ENCODE assay signal across 16 mouse cellular contexts in the genomic region with DNA sequence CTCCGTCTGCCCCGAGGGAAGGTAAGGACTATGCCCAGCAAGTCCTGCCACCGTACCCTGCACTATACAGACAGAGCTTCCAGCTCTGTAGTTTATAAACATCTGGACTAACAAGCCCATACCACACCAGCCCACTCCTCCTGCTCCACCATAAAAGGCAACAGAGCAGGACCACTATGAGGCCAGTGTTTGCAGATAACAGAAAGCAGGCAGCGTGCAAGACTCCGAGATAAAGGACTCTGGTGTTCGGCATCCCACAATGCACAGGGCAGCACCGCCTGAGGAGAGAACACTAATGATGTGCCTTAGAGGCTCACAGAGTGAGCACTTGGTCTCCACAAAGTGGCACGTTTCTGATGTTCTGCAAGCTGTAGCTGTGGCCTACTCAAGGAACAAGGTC.
DNase-seq lines count a peak whose midpoint lies in the region; ATAC-seq lines count a peak whose summit lies in the region.
"Had no signal": no experiment of that assay in that cellular context is flagged by ENCODE, and none has a peak within 500 bp of the region (broad histone marks: within the 10 kb centered on the region; RNA-seq: fewer than 3 reads in every experiment).

No protein-coding gene starts in this region.

- 0 out of 2 replicates have a peak overlapping the region, but pooled peaks have one; percentile 49 for H3K27ac ChIP-seq in forebrain, embryonic 10.5 days
- H3K27ac ChIP-seq in forebrain, embryonic 14.5 days (ENCODE audit: low read depth, low read length) = no peak overlapping the region
- H3K27ac ChIP-seq in midbrain, embryonic 11.5 days (ENCODE audit: low read depth, low read length) = no peak overlapping the region
- no peak overlapping the region for H3K27ac ChIP-seq in midbrain, embryonic 14.5 days (replicated peaks; ENCODE audit: low read depth, low read length)
- peak overlapping the region; percentile 86 for H3K27ac ChIP-seq in liver, embryonic 13.5 days
- H3K27ac ChIP-seq in stomach, embryonic 15.5 days = no peak overlapping the region
- H3K27ac ChIP-seq: embryonic facial prominence, embryonic 15.5 days had no signal

- ATAC-seq in forebrain, embryonic 14.5 days = no peak
- no peak for ATAC-seq in midbrain, embryonic 11.5 days (ENCODE audit: low FRiP score)
- no peak for ATAC-seq in midbrain, embryonic 14.5 days (ENCODE audit: low FRiP score, low TSS enrichment)
- peak; percentile 93 for ATAC-seq in liver, embryonic 13.5 days (ENCODE audit: low read depth)
- peak; percentile 70 for ATAC-seq in stomach, embryonic 15.5 days (ENCODE audit: insufficient read depth, low FRiP score, low read depth)
- ATAC-seq: forebrain, postnatal 0 days; midbrain, embryonic 16.5 days had no signal

- no peak overlapping the region for H3K4me2 ChIP-seq in forebrain, embryonic 14.5 days (ENCODE audit: low read length)
- H3K4me2 ChIP-seq in midbrain, embryonic 11.5 days = no peak overlapping the region
- H3K4me2 ChIP-seq in midbrain, embryonic 14.5 days (ENCODE audit: low read length) = no peak overlapping the region
- peak overlapping the region; percentile 46 for H3K4me2 ChIP-seq in liver, embryonic 13.5 days
- no peak overlapping the region for H3K4me2 ChIP-seq in stomach, embryonic 15.5 days
- H3K4me2 ChIP-seq: embryonic facial prominence, embryonic 15.5 days had no signal

- no peak overlapping the region for H3K4me3 ChIP-seq in forebrain, embryonic 10.5 days
- no peak overlapping the region for H3K4me3 ChIP-seq in forebrain, embryonic 14.5 days (ENCODE audit: low read depth, low read length)
- no peak overlapping the region for H3K4me3 ChIP-seq in midbrain, embryonic 11.5 days (ENCODE audit: low read depth, low read length)
- H3K4me3 ChIP-seq in midbrain, embryonic 14.5 days (replicated peaks; ENCODE audit: low read depth, low read length) = no peak overlapping the region
- H3K4me3 ChIP-seq in liver, embryonic 13.5 days (replicated peaks) = no peak overlapping the region
- H3K4me3 ChIP-seq in stomach, embryonic 15.5 days (replicated peaks) = no peak overlapping the region
- H3K4me3 ChIP-seq: embryonic facial prominence, embryonic 15.5 days had no signal

- H3K36me3 ChIP-seq in forebrain, embryonic 10.5 days (replicated peaks) = no peaks in the 10 kb centered on the region
- no peaks in the 10 kb centered on the region for H3K36me3 ChIP-seq in forebrain, embryonic 14.5 days (ENCODE audit: control insufficient read depth, insufficient read depth, low read length)
- no peaks in the 10 kb centered on the region for H3K36me3 ChIP-seq in midbrain, embryonic 11.5 days (ENCODE audit: control insufficient read depth, insufficient read depth, low read length)
- no peaks in the 10 kb centered on the region for H3K36me3 ChIP-seq in midbrain, embryonic 14.5 days (ENCODE audit: control insufficient read depth, insufficient read depth, low read length)
- no peaks in the 10 kb centered on the region for H3K36me3 ChIP-seq in liver, embryonic 13.5 days
- no peaks in the 10 kb centered on the region for H3K36me3 ChIP-seq in stomach, embryonic 15.5 days
- H3K36me3 ChIP-seq: embryonic facial prominence, embryonic 15.5 days had no signal

- H3K27me3 ChIP-seq in forebrain, embryonic 10.5 days (ENCODE audit: poor library complexity, severe bottlenecking) = no peaks in the 10 kb centered on the region
- no peaks in the 10 kb centered on the region for H3K27me3 ChIP-seq in forebrain, embryonic 14.5 days (replicated peaks; ENCODE audit: control insufficient read depth, insufficient read depth, low read length)
- no peaks in the 10 kb centered on the region for H3K27me3 ChIP-seq in midbrain, embryonic 11.5 days (ENCODE audit: control insufficient read depth, insufficient read depth, low read length)
- no peaks in the 10 kb centered on the region for H3K27me3 ChIP-seq in midbrain, embryonic 14.5 days (ENCODE audit: control insufficient read depth, insufficient read depth, low read length)
- H3K27me3 ChIP-seq in liver, embryonic 13.5 days = no peaks in the 10 kb centered on the region
- H3K27me3 ChIP-seq in stomach, embryonic 15.5 days (replicated peaks) = no peaks in the 10 kb centered on the region
- H3K27me3 ChIP-seq: embryonic facial prominence, embryonic 15.5 days had no signal

- no peaks in the 10 kb centered on the region for H3K9me3 ChIP-seq in forebrain, embryonic 10.5 days
- no peaks in the 10 kb centered on the region for H3K9me3 ChIP-seq in forebrain, embryonic 14.5 days (replicated peaks; ENCODE audit: control insufficient read depth, low read length)
- H3K9me3 ChIP-seq in midbrain, embryonic 11.5 days (ENCODE audit: control insufficient read depth, low read length) = no peaks in the 10 kb centered on the region
- H3K9me3 ChIP-seq in midbrain, embryonic 14.5 days (ENCODE audit: control insufficient read depth, low read length) = no peaks in the 10 kb centered on the region
- no peaks in the 10 kb centered on the region for H3K9me3 ChIP-seq in liver, embryonic 13.5 days (replicated peaks)
- no peaks in the 10 kb centered on the region for H3K9me3 ChIP-seq in stomach, embryonic 15.5 days
- H3K9me3 ChIP-seq: embryonic facial prominence, embryonic 15.5 days had no signal

- no peak for DNase-seq in forebrain, embryonic 10.5 days (ENCODE audit: extremely low spot score, low spot score)
- DNase-seq in forebrain, embryonic 14.5 days (ENCODE audit: low spot score) = no peak
- DNase-seq in midbrain, embryonic 11.5 days (ENCODE audit: low spot score, missing footprints) = peak; percentile 72
- DNase-seq in midbrain, embryonic 14.5 days = no peak
- DNase-seq in liver, embryonic 13.5 days = peak; percentile 28
- no peak for DNase-seq in layer of hippocampus, postnatal 10 days (ENCODE audit: low spot score in 2 of 2)
- no peak for DNase-seq in cerebellum, postnatal 4 days (ENCODE audit: low spot score in 2 of 2)
- DNase-seq: cerebellum, adult 11-12 months; forebrain, postnatal 0 days; gastrocnemius, postnatal 10 days; kidney, postnatal 25 days; right cerebral cortex, postnatal 4 days; thymus, postnatal 14 days had no signal

- H3K4me1 ChIP-seq in forebrain, embryonic 10.5 days = peaks cover 12% of the 10 kb centered on the region
- no peaks in the 10 kb centered on the region for H3K4me1 ChIP-seq in forebrain, embryonic 14.5 days (ENCODE audit: control insufficient read depth, insufficient read depth, low read length)
- no peaks in the 10 kb centered on the region for H3K4me1 ChIP-seq in midbrain, embryonic 11.5 days (ENCODE audit: control insufficient read depth, insufficient read depth, low read length)
- H3K4me1 ChIP-seq in midbrain, embryonic 14.5 days (ENCODE audit: control insufficient read depth, insufficient read depth, low read length) = no peaks in the 10 kb centered on the region
- H3K4me1 ChIP-seq in liver, embryonic 13.5 days (replicated peaks) = peaks cover 38% of the 10 kb centered on the region
- no peaks in the 10 kb centered on the region for H3K4me1 ChIP-seq in stomach, embryonic 15.5 days
- H3K4me1 ChIP-seq: embryonic facial prominence, embryonic 15.5 days had no signal

- WGBS in forebrain, embryonic 10.5 days = 91% methylated on average over 8 of the region's 8 CpGs
- WGBS in forebrain, embryonic 14.5 days = 82% methylated on average over 8 of the region's 8 CpGs
- WGBS in midbrain, embryonic 11.5 days = 89% methylated on average over 8 of the region's 8 CpGs
- WGBS in midbrain, embryonic 14.5 days = 85% methylated on average over 8 of the region's 8 CpGs
- 24% methylated on average over 8 of the region's 8 CpGs for WGBS in liver, embryonic 13.5 days (ENCODE audit: insufficient replicate concordance)
- 61% methylated on average over 8 of the region's 8 CpGs for WGBS in stomach, embryonic 15.5 days

- H3K9ac ChIP-seq in forebrain, embryonic 14.5 days (ENCODE audit: low read length) = no peak overlapping the region
- no peak overlapping the region for H3K9ac ChIP-seq in midbrain, embryonic 11.5 days (ENCODE audit: low read length)
- H3K9ac ChIP-seq in midbrain, embryonic 14.5 days (replicated peaks; ENCODE audit: low read length) = no peak overlapping the region
- H3K9ac ChIP-seq in liver, embryonic 13.5 days = peak overlapping the region; percentile 50
- no peak overlapping the region for H3K9ac ChIP-seq in stomach, embryonic 15.5 days
- H3K9ac ChIP-seq: embryonic facial prominence, embryonic 15.5 days; forebrain, postnatal 0 days had no signal

Comparison
In these comparisons a context has a peak if more than half of its experiments do, and no peak if none do; other contexts are left out.
1. DNase-seq: peak in midbrain, embryonic 11.5 days (single experiment) and liver, embryonic 13.5 days (single experiment); none in forebrain, embryonic 10.5 days (single experiment), forebrain, embryonic 14.5 days (single experiment), midbrain, embryonic 14.5 days (single experiment), layer of hippocampus, postnatal 10 days (0 of 2) and cerebellum, postnatal 4 days (0 of 2).
2. H3K27ac ChIP-seq: peak in forebrain, embryonic 10.5 days (single experiment) and liver, embryonic 13.5 days (single experiment); none in forebrain, embryonic 14.5 days (single experiment), midbrain, embryonic 11.5 days (single experiment), midbrain, embryonic 14.5 days (single experiment) and stomach, embryonic 15.5 days (single experiment).
3. ATAC-seq: peak in liver, embryonic 13.5 days (single experiment) and stomach, embryonic 15.5 days (single experiment); none in forebrain, embryonic 14.5 days (single experiment), midbrain, embryonic 11.5 days (single experiment) and midbrain, embryonic 14.5 days (single experiment).